Mouse (Mus musculus) embryonic facial prominence, embryonic 11.5 days (tissue): ENCODE data around the gene Arpc2. TPM values are rescaled to one million over a fixed set of nuclear protein-coding genes. Genes with fewer than 3 reads are reported as not detected.

Source experiments
- ATAC-seq: fragments of 200-750 bp; cut with Nextera tagmentation; replicated peaks from 2 replicates; pipeline ENCODE4 v1.8.0; 2017; ENCODE audit warnings: low read depth; ENCODE audit not compliant: insufficient number of reproducible peaks, low FRiP score, low TSS enrichment
- DNase-seq: peaks from one replicate; pipeline ENCODE4 v3.0.0-alpha.2; 2015; ENCODE audit warnings: low spot score
- H3K27ac ChIP-seq: fragments of 300-500 bp; sonication (generic); replicated peaks from 2 replicates; pipeline ENCODE4 v1.5.1; 2014; ENCODE audit warnings: mild to moderate bottlenecking, low read depth, low read length, control low read depth
- H3K27me3 ChIP-seq: fragments of 300-500 bp; sonication (generic); 2 replicates; pipeline ENCODE4 v1.6.1; 2014; ENCODE audit warnings: mild to moderate bottlenecking, low read length, moderate library complexity, mixed read lengths; ENCODE audit not compliant: control insufficient read depth, insufficient read depth
- H3K36me3 ChIP-seq: fragments of 300-500 bp; sonication (generic); replicated peaks from 2 replicates; pipeline ENCODE4 v1.6.1; 2014; ENCODE audit warnings: low read depth, mild to moderate bottlenecking, low read length, moderate library complexity, mixed read lengths; ENCODE audit not compliant: control insufficient read depth, insufficient read depth
- H3K4me1 ChIP-seq: fragments of 300-500 bp; sonication (generic); 2 replicates; pipeline ENCODE4 v1.6.1; 2014; ENCODE audit warnings: low read length, mixed read lengths; ENCODE audit not compliant: control insufficient read depth, insufficient read depth
- H3K4me2 ChIP-seq: fragments of 300-500 bp; sonication (generic); 2 replicates; pipeline ENCODE4 v1.6.1; 2014; ENCODE audit warnings: low read depth, mild to moderate bottlenecking, control low read depth, low read length, moderate library complexity
- H3K4me3 ChIP-seq: fragments of 300-500 bp; sonication (generic); 2 replicates; pipeline ENCODE4 v1.5.1; 2014; ENCODE audit warnings: low read depth, low read length, control low read depth
- H3K9ac ChIP-seq: fragments of 300-500 bp; sonication (generic); replicated peaks from 2 replicates; pipeline ENCODE4 v1.6.1; 2014; ENCODE audit warnings: mild to moderate bottlenecking, control low read depth, low read length
- H3K9me3 ChIP-seq: fragments of 300-500 bp; sonication (generic); replicated peaks from 2 replicates; pipeline ENCODE4 v1.6.1; 2016; ENCODE audit warnings: mild to moderate bottlenecking, low read length, inconsistent platforms, mixed read lengths; ENCODE audit not compliant: control insufficient read depth
- WGBS: fragments of 180-500 bp; shearing (Covaris S2); extraction: QIAGEN DNeasy Blood & Tissue Kit; methylation state at CpG from one replicate; pipeline ENCODE4 v1.1.7; 2014; 5-methylcytosine and 5-hydroxymethylcytosine counted together
- polyA plus RNA-seq: library from polyadenylated mRNA; unstranded; fragments of >200 nt; fragmentation: Nextera tagmentation; extraction: Ambion mirVana; gene quantifications from 2 replicates; pipeline ENCODE4 v1.2.1, GENCODE M21; 2014

The Arpc2 gene
- polyA plus RNA-seq, 1 experiment from 2014 or later: 380 TPM

GRCm38 (mm10) chr1:74300347-74301110, 64.6 kb downstream of the Arpc2 start:
- no peak overlapping the region for H3K4me3 ChIP-seq
- no peaks in the 10 kb centered on the region for H3K9me3 ChIP-seq
- no peak overlapping the region for H3K27ac ChIP-seq
- 83% methylated on average over 6 of the region's 6 CpGs for WGBS
- H3K4me1 ChIP-seq: peaks cover 10% of the 10 kb centered on the region
- no peak overlapping the region for H3K4me2 ChIP-seq
- no peaks in the 10 kb centered on the region; the same call in 1 of the 2 replicates for H3K27me3 ChIP-seq
- ATAC-seq (no peak), DNase-seq (no peak)
- H3K36me3 ChIP-seq: no peaks in the 10 kb centered on the region
- no peak overlapping the region for H3K9ac ChIP-seq

GRCm38 (mm10) chr1:74302229-74302628, 66.3 kb downstream of the Arpc2 start:
- Histone ChIP-seq H3K4me3 (no peak overlapping the region), H3K4me1 (no peaks in the 10 kb centered on the region), H3K4me2 (no peak overlapping the region), H3K9ac (no peak overlapping the region), H3K27ac (no peak overlapping the region), H3K36me3 (no peaks in the 10 kb centered on the region), H3K9me3 (no peaks in the 10 kb centered on the region), H3K27me3 (no peaks in the 10 kb centered on the region; the same call in 1 of the 2 replicates)
- ATAC-seq (no peak), DNase-seq (no peak)
- WGBS: 90% methylated on average over 7 of the region's 7 CpGs

GRCm38 (mm10) chr1:74302835-74303234, 67.0 kb downstream of the Arpc2 start:
- ATAC-seq: no peak
- no peaks in the 10 kb centered on the region for H3K36me3 ChIP-seq
- H3K9ac ChIP-seq: no peak overlapping the region
- DNase-seq: no peak
- 75% methylated on average over 2 of the region's 2 CpGs for WGBS
- no peak overlapping the region for H3K4me2 ChIP-seq
- H3K27me3 ChIP-seq: no peaks in the 10 kb centered on the region; the same call in 1 of the 2 replicates
- no peak overlapping the region for H3K27ac ChIP-seq
- H3K4me3 ChIP-seq: no peak overlapping the region
- no peaks in the 10 kb centered on the region for H3K9me3 ChIP-seq
- H3K4me1 ChIP-seq: no peaks in the 10 kb centered on the region

GRCm38 (mm10) chr1:74303509-74304338, 67.8 kb downstream of the Arpc2 start:
- Histone ChIP-seq H3K36me3 (no peaks in the 10 kb centered on the region), H3K4me2 (peak overlapping the region; percentile 87), H3K27ac (no peak overlapping the region), H3K9ac (peak overlapping the region; percentile 68), H3K27me3 (no peaks in the 10 kb centered on the region; the same call in 1 of the 2 replicates), H3K4me1 (no peaks in the 10 kb centered on the region), H3K9me3 (no peaks in the 10 kb centered on the region), H3K4me3 (peak overlapping the region; percentile 55)
- ATAC-seq (peak; percentile 69), DNase-seq (peak; percentile 59)
- under 1% methylated on average over 54 of the region's 56 CpGs for WGBS

GRCm38 (mm10) chr1:74304339-74304790, 68.5 kb downstream of the Arpc2 start:
- 6% methylated on average over 12 of the region's 12 CpGs for WGBS
- Histone ChIP-seq H3K4me2 (peak overlapping the region; percentile 87), H3K9me3 (no peaks in the 10 kb centered on the region), H3K27me3 (no peaks in the 10 kb centered on the region; the same call in 1 of the 2 replicates), H3K4me3 (peak overlapping the region; percentile 55), H3K9ac (peak overlapping the region; percentile 68), H3K36me3 (no peaks in the 10 kb centered on the region), H3K27ac (no peak overlapping the region), H3K4me1 (no peaks in the 10 kb centered on the region)
- no peak for DNase-seq
- ATAC-seq: no peak

GRCm38 (mm10) chr1:74304946-74305345, 69.1 kb downstream of the Arpc2 start:
- H3K27me3 ChIP-seq: no peaks in the 10 kb centered on the region; the same call in 1 of the 2 replicates
- ATAC-seq: no peak
- no peak overlapping the region for H3K4me2 ChIP-seq
- H3K4me1 ChIP-seq: no peaks in the 10 kb centered on the region
- whole genome bisulfite sequencing: 70% methylated on average over 4 of the region's 4 CpGs
- DNase-seq: no peak
- no peak overlapping the region for H3K4me3 ChIP-seq
- H3K9me3 ChIP-seq: no peaks in the 10 kb centered on the region
- no peak overlapping the region for H3K9ac ChIP-seq
- no peak overlapping the region for H3K27ac ChIP-seq
- no peaks in the 10 kb centered on the region for H3K36me3 ChIP-seq

GRCm38 (mm10) chr1:74305522-74305921, 69.6 kb downstream of the Arpc2 start, which contains the start of gene Tmbim1:
Gene Tmbim1 (minus strand): TSS chr1:74305622.
- ATAC-seq (no peak), DNase-seq (no peak)
- peak within 1 kb of the TSS; percentile 87; the same call in 1 of the 2 replicates for H3K4me2 ChIP-seq
- WGBS: 68% methylated on average over 2 of the region's 2 CpGs
- peak within 1 kb of the TSS; percentile 55; the same call in 1 of the 2 replicates for H3K4me3 ChIP-seq
- H3K9ac ChIP-seq: no peak within 1 kb of the TSS
- H3K9me3 ChIP-seq: no peaks in the 10 kb centered on the region
- H3K4me1 ChIP-seq: no peaks in the 10 kb centered on the region
- H3K27ac ChIP-seq: no peak within 1 kb of the TSS
- no peaks in the 10 kb centered on the region for H3K36me3 ChIP-seq
- no peaks in the 10 kb centered on the region; the same call in 1 of the 2 replicates for H3K27me3 ChIP-seq
